Mouse (Mus musculus): ENCODE data around the gene Hist1h4c. TPM values are rescaled to one million over a fixed set of nuclear protein-coding genes. Genes with fewer than 3 reads are reported as not detected.

Hist1h4c gene
- total and polyA plus RNA-seq, 2 experiments from 2014 or later = 2.2 to 622 TPM

DNA sequence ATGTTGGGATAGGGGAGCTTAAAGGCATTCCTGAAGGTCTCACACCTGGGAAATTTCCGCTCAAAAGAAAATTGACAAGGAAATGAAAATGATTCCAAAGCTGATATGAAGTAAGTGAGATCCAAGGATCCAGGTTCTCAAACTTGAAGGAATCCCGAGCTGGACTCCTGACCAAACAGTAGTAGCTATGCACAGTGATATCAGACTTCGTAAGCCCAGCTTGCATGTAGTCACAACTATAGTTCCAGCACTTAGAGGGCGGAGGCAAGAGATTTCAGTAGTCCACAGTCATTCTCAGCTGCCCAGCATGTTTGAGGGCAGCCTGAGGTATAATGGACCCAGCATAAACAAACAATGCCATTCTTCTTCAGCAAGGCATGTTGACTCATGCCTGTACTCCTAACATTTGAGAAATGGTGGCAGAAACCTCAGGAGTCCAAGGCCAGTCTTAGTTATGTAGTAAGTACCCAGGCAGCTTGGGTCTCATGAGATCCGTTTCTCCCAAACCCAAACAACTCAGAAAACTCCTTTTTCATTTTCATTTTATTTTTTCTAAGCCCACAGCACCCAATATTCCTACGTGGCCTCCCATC, 16.2 kb downstream of the Hist1h4c start:
- H3K9me3 ChIP-seq (ENCODE audit: low read length) = no peaks in the 10 kb centered on the region
- no peaks in the 10 kb centered on the region for H3K27me3 ChIP-seq (ENCODE audit: insufficient read depth, low read length)
- 91% methylated on average over 6 of the region's 6 CpGs for WGBS
- ATAC-seq (ENCODE audit: low FRiP score) (no peak), DNase-seq (ENCODE audit: low spot score) (no peak)
- no peak for TF ChIP-seq CTCF (IDR thresholded peaks at IDR 0.05)
- H3K4me2 ChIP-seq (ENCODE audit: low read depth, low read length, poor library complexity, severe bottlenecking) = no peak overlapping the region
- H3K9ac ChIP-seq (replicated peaks; ENCODE audit: low read length, poor library complexity, severe bottlenecking) = no peak overlapping the region
- no peak overlapping the region for H3K27ac ChIP-seq (ENCODE audit: low read depth, low read length)
- peaks cover 10% of the 10 kb centered on the region; the same call in 1 of the 2 replicates for H3K4me1 ChIP-seq (ENCODE audit: insufficient read depth, low read length)
- no peaks in the 10 kb centered on the region for H3K36me3 ChIP-seq (ENCODE audit: insufficient read depth, low read length)
- no peak overlapping the region for H3K4me3 ChIP-seq (ENCODE audit: low read depth, low read length)

DNA sequence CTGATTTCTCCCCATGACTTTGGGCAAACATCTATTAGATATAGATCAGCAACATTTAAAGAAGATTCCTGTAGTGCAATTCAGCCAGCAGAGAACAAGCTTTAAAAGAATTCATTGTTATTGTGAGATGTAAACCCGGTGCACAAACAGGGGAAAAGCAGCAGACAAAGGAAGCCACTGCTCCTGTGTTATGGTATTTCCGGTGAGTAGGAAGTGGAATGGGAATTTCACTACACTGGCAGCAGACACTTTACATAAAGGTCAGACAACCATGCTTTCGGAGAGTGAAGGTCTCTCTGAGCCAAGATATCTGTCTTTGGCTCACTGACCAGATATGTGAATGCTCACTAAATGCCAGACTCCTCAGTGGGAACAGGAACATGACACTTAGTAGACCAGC, 35.7 kb downstream of the Hist1h4c start:
- ATAC-seq (ENCODE audit: low FRiP score) (no peak), DNase-seq (ENCODE audit: low spot score) (no peak)
- TF ChIP-seq CTCF (IDR thresholded peaks at IDR 0.05) = no peak
- Histone ChIP-seq H3K27ac (ENCODE audit: low read depth, low read length) (no peak overlapping the region), H3K9ac (replicated peaks; ENCODE audit: low read length, poor library complexity, severe bottlenecking) (no peak overlapping the region), H3K27me3 (ENCODE audit: insufficient read depth, low read length) (no peaks in the 10 kb centered on the region), H3K9me3 (ENCODE audit: low read length) (no peaks in the 10 kb centered on the region), H3K4me3 (ENCODE audit: low read depth, low read length) (no peak overlapping the region), H3K36me3 (ENCODE audit: insufficient read depth, low read length) (no peaks in the 10 kb centered on the region), H3K4me1 (ENCODE audit: insufficient read depth, low read length) (no peaks in the 10 kb centered on the region), H3K4me2 (ENCODE audit: low read depth, low read length, poor library complexity, severe bottlenecking) (no peak overlapping the region)
- WGBS = 66% methylated on average over 3 of the region's 3 CpGs

DNA sequence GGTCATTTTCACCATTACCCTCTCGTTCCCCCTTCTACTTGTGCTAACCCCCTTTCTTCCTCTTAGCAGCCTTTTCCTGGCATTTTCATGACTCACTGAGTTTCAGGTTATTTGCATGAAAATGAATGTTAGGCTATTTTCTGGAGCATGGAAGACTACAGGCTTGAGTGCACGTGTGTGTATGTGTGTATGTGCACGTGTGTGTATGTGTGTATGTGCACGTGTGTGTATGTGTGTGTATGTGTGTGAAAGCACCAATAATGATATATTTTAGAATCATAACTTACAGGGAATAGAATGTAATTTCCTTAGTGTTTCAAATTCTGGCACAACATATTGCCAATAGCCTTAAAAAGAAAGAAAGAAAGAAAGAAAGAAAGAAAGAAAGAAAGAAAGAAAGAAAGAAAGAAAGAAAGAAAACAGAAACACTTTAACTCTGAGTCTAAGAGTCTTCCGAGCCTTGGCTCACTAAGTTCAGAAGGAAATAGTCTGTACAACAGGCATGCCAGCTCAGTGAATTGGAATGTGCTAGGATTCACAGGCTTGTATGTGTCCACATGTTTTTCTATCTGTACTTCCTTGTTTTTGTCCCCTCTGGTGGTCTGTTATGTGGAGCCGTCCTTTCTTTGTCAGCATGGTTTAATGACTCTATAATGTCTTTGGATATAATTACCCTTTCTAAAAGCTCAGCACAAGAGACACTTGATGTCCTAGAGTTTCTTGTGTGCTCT, 38.5 kb downstream of the Hist1h4c start:
- WGBS = 71% methylated on average over 6 of the region's 6 CpGs
- Histone ChIP-seq H3K9ac (replicated peaks; ENCODE audit: low read length, poor library complexity, severe bottlenecking) (no peak overlapping the region), H3K27ac (ENCODE audit: low read depth, low read length) (no peak overlapping the region), H3K4me3 (ENCODE audit: low read depth, low read length) (no peak overlapping the region), H3K4me2 (ENCODE audit: low read depth, low read length, poor library complexity, severe bottlenecking) (no peak overlapping the region), H3K36me3 (ENCODE audit: insufficient read depth, low read length) (no peaks in the 10 kb centered on the region), H3K9me3 (ENCODE audit: low read length) (no peaks in the 10 kb centered on the region), H3K4me1 (ENCODE audit: insufficient read depth, low read length) (no peaks in the 10 kb centered on the region), H3K27me3 (ENCODE audit: insufficient read depth, low read length) (no peaks in the 10 kb centered on the region)
- DNase-seq (ENCODE audit: low spot score) = no peak
- no peak for ATAC-seq (ENCODE audit: low FRiP score)
- no peak for TF ChIP-seq CTCF (IDR thresholded peaks at IDR 0.05)

Small RNAs within 50 kb of the gene (microRNA-seq; reads per million reads assigned to microRNA genes)
- gene Gm44314 (ENCODE audit: borderline number of aligned reads) = not detected
- not detected for gene Gm44350 (ENCODE audit: borderline number of aligned reads)

Other genes starting within 250 kb of the Hist1h4c start
Only the 30 nearest of the 38 such genes appear.
- 99.4 and 262 TPM in 2 replicates for gene Hist1h3g, start 163.0 kb downstream of the Hist1h4c start, total RNA-seq (2014; rRNA removed)
- not detected in 2 replicates for gene Hist1h3g, start 163.0 kb downstream of the Hist1h4c start, polyA plus RNA-seq (2015; fragmentation: Nextera tagmentation; extraction: Ambion mirVana)
- 8.7 and 34.2 TPM in 2 replicates for gene Hist1h2bh, start 155.1 kb downstream of the Hist1h4c start, total RNA-seq (2014; rRNA removed)
- gene Hist1h2bh, start 155.1 kb downstream of the Hist1h4c start, polyA plus RNA-seq (2015; fragmentation: Nextera tagmentation; extraction: Ambion mirVana) = 0.16 TPM in 1 of 2 replicates, not detected in the other
- gene Hist1h3f, start 154.4 kb downstream of the Hist1h4c start, total RNA-seq (2014; rRNA removed) = 154 and 239 TPM in 2 replicates
- gene Hist1h3f, start 154.4 kb downstream of the Hist1h4c start, polyA plus RNA-seq (2015; fragmentation: Nextera tagmentation; extraction: Ambion mirVana) = 0.21 and 0.23 TPM in 2 replicates
- 684 and 753 TPM in 2 replicates for gene Hist1h4f, start 146.8 kb downstream of the Hist1h4c start, total RNA-seq (2014; rRNA removed)
- not detected in 2 replicates for gene Hist1h4f, start 146.8 kb downstream of the Hist1h4c start, polyA plus RNA-seq (2015; fragmentation: Nextera tagmentation; extraction: Ambion mirVana)
- gene Hist1h1d, start 145.2 kb downstream of the Hist1h4c start, total RNA-seq (2014; rRNA removed) = 21.3 and 23.4 TPM in 2 replicates
- gene Hist1h1d, start 145.2 kb downstream of the Hist1h4c start, polyA plus RNA-seq (2015; fragmentation: Nextera tagmentation; extraction: Ambion mirVana) = 0.04 and 0.07 TPM in 2 replicates
- 203 and 384 TPM in 2 replicates for gene Hist1h3e, start 136.1 kb downstream of the Hist1h4c start, total RNA-seq (2014; rRNA removed)
- 1.2 and 1.9 TPM in 2 replicates for gene Hist1h3e, start 136.1 kb downstream of the Hist1h4c start, polyA plus RNA-seq (2015; fragmentation: Nextera tagmentation; extraction: Ambion mirVana)
- gene Hist1h2ae, start 127.2 kb downstream of the Hist1h4c start, total RNA-seq (2014; rRNA removed) = 76.7 and 98.8 TPM in 2 replicates
- 4.5 and 5.9 TPM in 2 replicates for gene Hist1h2ae, start 127.2 kb downstream of the Hist1h4c start, polyA plus RNA-seq (2015; fragmentation: Nextera tagmentation; extraction: Ambion mirVana)
- gene Hist1h2bg, start 127.1 kb downstream of the Hist1h4c start, total RNA-seq (2014; rRNA removed) = 248 and 572 TPM in 2 replicates
- 2.8 and 4.5 TPM in 2 replicates for gene Hist1h2bg, start 127.1 kb downstream of the Hist1h4c start, polyA plus RNA-seq (2015; fragmentation: Nextera tagmentation; extraction: Ambion mirVana)
- 194 and 327 TPM in 2 replicates for gene Hist1h2bf, start 124.3 kb downstream of the Hist1h4c start, total RNA-seq (2014; rRNA removed)
- 0.43 TPM in 1 of 2 replicates, not detected in the other for gene Hist1h2bf, start 124.3 kb downstream of the Hist1h4c start, polyA plus RNA-seq (2015; fragmentation: Nextera tagmentation; extraction: Ambion mirVana)
- gene Hist1h2ad, start 124.1 kb downstream of the Hist1h4c start, total RNA-seq (2014; rRNA removed) = 162 and 232 TPM in 2 replicates
- not detected in 2 replicates for gene Hist1h2ad, start 124.1 kb downstream of the Hist1h4c start, polyA plus RNA-seq (2015; fragmentation: Nextera tagmentation; extraction: Ambion mirVana)
- gene Hist1h3d, start 122.7 kb downstream of the Hist1h4c start, total RNA-seq (2014; rRNA removed) = 49.8 and 92.5 TPM in 2 replicates
- 0.42 and 0.55 TPM in 2 replicates for gene Hist1h3d, start 122.7 kb downstream of the Hist1h4c start, polyA plus RNA-seq (2015; fragmentation: Nextera tagmentation; extraction: Ambion mirVana)
- 900 and 1,141 TPM in 2 replicates for gene Hist1h4d, start 116.9 kb downstream of the Hist1h4c start, total RNA-seq (2014; rRNA removed)
- 18.0 and 18.8 TPM in 2 replicates for gene Hist1h4d, start 116.9 kb downstream of the Hist1h4c start, polyA plus RNA-seq (2015; fragmentation: Nextera tagmentation; extraction: Ambion mirVana)
- gene Hist1h2be, start 77.3 kb downstream of the Hist1h4c start, total RNA-seq (2014; rRNA removed) = 75.1 and 75.2 TPM in 2 replicates
- gene Hist1h2be, start 77.3 kb downstream of the Hist1h4c start, polyA plus RNA-seq (2015; fragmentation: Nextera tagmentation; extraction: Ambion mirVana) = 0.32 and 0.33 TPM in 2 replicates
- gene Hist1h1e, start 75.9 kb downstream of the Hist1h4c start, total RNA-seq (2014; rRNA removed) = 159 and 160 TPM in 2 replicates
- gene Hist1h1e, start 75.9 kb downstream of the Hist1h4c start, polyA plus RNA-seq (2015; fragmentation: Nextera tagmentation; extraction: Ambion mirVana) = 8.0 and 9.5 TPM in 2 replicates
- 16.6 and 45.8 TPM in 2 replicates for gene Hist1h2ac, start 14.5 kb downstream of the Hist1h4c start, total RNA-seq (2014; rRNA removed)
- gene Hist1h2ac, start 14.5 kb downstream of the Hist1h4c start, polyA plus RNA-seq (2015; fragmentation: Nextera tagmentation; extraction: Ambion mirVana) = 0.21 and 0.28 TPM in 2 replicates
- gene Hist1h2bc, start 14.3 kb downstream of the Hist1h4c start, total RNA-seq (2014; rRNA removed) = 66.3 and 125 TPM in 2 replicates
- 23.7 and 28.6 TPM in 2 replicates for gene Hist1h2bc, start 14.3 kb downstream of the Hist1h4c start, polyA plus RNA-seq (2015; fragmentation: Nextera tagmentation; extraction: Ambion mirVana)
- gene Hist1h1t, start 2.6 kb downstream of the Hist1h4c start, total RNA-seq (2014; rRNA removed) = 0.93 TPM in 1 of 2 replicates, not detected in the other
- not detected in 2 replicates for gene Hist1h1t, start 2.6 kb downstream of the Hist1h4c start, polyA plus RNA-seq (2015; fragmentation: Nextera tagmentation; extraction: Ambion mirVana)
- gene Hfe, start 12.4 kb upstream of the Hist1h4c start, total RNA-seq (2014; rRNA removed) = 1.8 and 2.5 TPM in 2 replicates
- gene Hfe, start 12.4 kb upstream of the Hist1h4c start, polyA plus RNA-seq (2015; fragmentation: Nextera tagmentation; extraction: Ambion mirVana) = 4.0 and 5.8 TPM in 2 replicates
- 243 and 275 TPM in 2 replicates for gene Hist1h1c, start 40.4 kb upstream of the Hist1h4c start, total RNA-seq (2014; rRNA removed)
- gene Hist1h1c, start 40.4 kb upstream of the Hist1h4c start, polyA plus RNA-seq (2015; fragmentation: Nextera tagmentation; extraction: Ambion mirVana) = 26.1 and 26.5 TPM in 2 replicates
- gene Hist1h3c, start 47.1 kb upstream of the Hist1h4c start, total RNA-seq (2014; rRNA removed) = 206 and 420 TPM in 2 replicates
- not detected in 2 replicates for gene Hist1h3c, start 47.1 kb upstream of the Hist1h4c start, polyA plus RNA-seq (2015; fragmentation: Nextera tagmentation; extraction: Ambion mirVana)
- 491 and 821 TPM in 2 replicates for gene Hist1h2bb, start 48.3 kb upstream of the Hist1h4c start, total RNA-seq (2014; rRNA removed)
- 0.61 TPM in 1 of 2 replicates, not detected in the other for gene Hist1h2bb, start 48.3 kb upstream of the Hist1h4c start, polyA plus RNA-seq (2015; fragmentation: Nextera tagmentation; extraction: Ambion mirVana)
- gene Hist1h2ab, start 52.7 kb upstream of the Hist1h4c start, total RNA-seq (2014; rRNA removed) = 98.5 and 290 TPM in 2 replicates
- gene Hist1h2ab, start 52.7 kb upstream of the Hist1h4c start, polyA plus RNA-seq (2015; fragmentation: Nextera tagmentation; extraction: Ambion mirVana) = 2.1 and 2.4 TPM in 2 replicates
- 124 and 290 TPM in 2 replicates for gene Hist1h3b, start 53.8 kb upstream of the Hist1h4c start, total RNA-seq (2014; rRNA removed)
- gene Hist1h3b, start 53.8 kb upstream of the Hist1h4c start, polyA plus RNA-seq (2015; fragmentation: Nextera tagmentation; extraction: Ambion mirVana) = 0.50 and 0.51 TPM in 2 replicates
- 143 and 315 TPM in 2 replicates for gene Hist1h4b, start 58.6 kb upstream of the Hist1h4c start, total RNA-seq (2014; rRNA removed)
- 1.6 and 2.0 TPM in 2 replicates for gene Hist1h4b, start 58.6 kb upstream of the Hist1h4c start, polyA plus RNA-seq (2015; fragmentation: Nextera tagmentation; extraction: Ambion mirVana)
- gene Hist1h4a, start 62.8 kb upstream of the Hist1h4c start, total RNA-seq (2014; rRNA removed) = 171 and 405 TPM in 2 replicates
- not detected in 2 replicates for gene Hist1h4a, start 62.8 kb upstream of the Hist1h4c start, polyA plus RNA-seq (2015; fragmentation: Nextera tagmentation; extraction: Ambion mirVana)
- 322 and 620 TPM in 2 replicates for gene Hist1h3a, start 63.9 kb upstream of the Hist1h4c start, total RNA-seq (2014; rRNA removed)
- 0.99 and 1.4 TPM in 2 replicates for gene Hist1h3a, start 63.9 kb upstream of the Hist1h4c start, polyA plus RNA-seq (2015; fragmentation: Nextera tagmentation; extraction: Ambion mirVana)
- gene Hist1h1a, start 65.2 kb upstream of the Hist1h4c start, total RNA-seq (2014; rRNA removed) = 90.8 and 138 TPM in 2 replicates
- not detected in 2 replicates for gene Hist1h1a, start 65.2 kb upstream of the Hist1h4c start, polyA plus RNA-seq (2015; fragmentation: Nextera tagmentation; extraction: Ambion mirVana)
- gene Trim38, start 71.5 kb upstream of the Hist1h4c start, total RNA-seq (2014; rRNA removed) = not detected in 2 replicates
- gene Trim38, start 71.5 kb upstream of the Hist1h4c start, polyA plus RNA-seq (2015; fragmentation: Nextera tagmentation; extraction: Ambion mirVana) = 0.10 TPM in 1 of 2 replicates, not detected in the other
- gene Slc17a2, start 108.5 kb upstream of the Hist1h4c start, total RNA-seq (2014; rRNA removed) = 0.11 TPM in 1 of 2 replicates, not detected in the other
- not detected in 2 replicates for gene Slc17a2, start 108.5 kb upstream of the Hist1h4c start, polyA plus RNA-seq (2015; fragmentation: Nextera tagmentation; extraction: Ambion mirVana)
- gene Slc17a3, start 141.0 kb upstream of the Hist1h4c start, total RNA-seq (2014; rRNA removed) = 0.05 TPM in 1 of 2 replicates, not detected in the other
- not detected in 2 replicates for gene Slc17a3, start 141.0 kb upstream of the Hist1h4c start, polyA plus RNA-seq (2015; fragmentation: Nextera tagmentation; extraction: Ambion mirVana)

All from midbrain, postnatal 0 days (tissue).